Mouse (Mus musculus) testis, adult 2 months (tissue): ENCODE data around the gene Cds1. TPM values are rescaled to one million over a fixed set of nuclear protein-coding genes. Genes with fewer than 3 reads are reported as not detected.

ENCODE experiments used
- H3K27ac ChIP-seq: fragments of 200-500 bp; 2 replicates; pipeline ENCODE4 v1.5.1; 2012; ENCODE audit warnings: low read depth, low read length; ENCODE audit not compliant: control insufficient read depth, insufficient read depth
- H3K27me3 ChIP-seq: fragments of 200-500 bp; 2 replicates; pipeline ENCODE4 v1.6.1; 2012; ENCODE audit warnings: mild to moderate bottlenecking, low read length, moderate library complexity; ENCODE audit not compliant: control insufficient read depth, insufficient read depth
- H3K36me3 ChIP-seq: fragments of 200-500 bp; 2 replicates; pipeline ENCODE4 v1.6.1; 2012; ENCODE audit warnings: mild to moderate bottlenecking, low read length; ENCODE audit not compliant: control insufficient read depth, insufficient read depth
- H3K4me1 ChIP-seq: fragments of 200-500 bp; 2 replicates; pipeline ENCODE4 v1.6.1; 2012; ENCODE audit warnings: low read length; ENCODE audit not compliant: control insufficient read depth, insufficient read depth
- H3K4me3 ChIP-seq: fragments of 200-500 bp; 2 replicates; pipeline ENCODE4 v1.5.1; 2012; ENCODE audit warnings: low read depth, mild to moderate bottlenecking, low read length, moderate library complexity, mixed read lengths; ENCODE audit not compliant: control insufficient read depth
- CTCF ChIP-seq: fragments of 200-500 bp; IDR thresholded peaks from 2 replicates; pipeline ENCODE4 v1.5.1; 2012; ENCODE audit warnings: low read depth, mild to moderate bottlenecking, inconsistent platforms, low read length, moderate library complexity; ENCODE audit not compliant: control insufficient read depth, insufficient read depth, insufficient replicate concordance
- POLR2A ChIP-seq: fragments of 200-500 bp; IDR thresholded peaks from 2 replicates; pipeline ENCODE4 v1.6.1; 2012; ENCODE audit warnings: low read depth, mild to moderate bottlenecking, inconsistent platforms, low read length, moderate library complexity; ENCODE audit not compliant: control insufficient read depth
- polyA plus RNA-seq: library from polyadenylated mRNA; depleted of rRNA; stranded (reverse); fragments of >200 nt; gene quantifications from 2 replicates; pipeline ENCODE4 v1.2.3, GENCODE M21; 2012

Cds1 gene
- polyA plus RNA-seq, 1 experiment = 201 TPM

GRCm38 (mm10) chr5:101740471-101741223, 24.3 kb upstream of the Cds1 start:
- no peaks in the 10 kb centered on the region for H3K4me1 ChIP-seq
- no peak overlapping the region for H3K4me3 ChIP-seq
- H3K27ac ChIP-seq = no peak overlapping the region
- H3K36me3 ChIP-seq = no peaks in the 10 kb centered on the region
- TF ChIP-seq POLR2A (no peak), CTCF (no peak)
- H3K27me3 ChIP-seq = no peaks in the 10 kb centered on the region

- TF ChIP-seq POLR2A (no peak), CTCF (no peak)
- no peak overlapping the region for H3K4me3 ChIP-seq
- no peaks in the 10 kb centered on the region for H3K27me3 ChIP-seq
- H3K4me1 ChIP-seq = no peaks in the 10 kb centered on the region
- no peak overlapping the region for H3K27ac ChIP-seq
- no peaks in the 10 kb centered on the region for H3K36me3 ChIP-seq
Measured at GRCm38 (mm10) chr5:101741224-101741591, 23.7 kb upstream of the Cds1 start.

GRCm38 (mm10) chr5:101742014-101742413, 22.9 kb upstream of the Cds1 start:
- no peak overlapping the region for H3K27ac ChIP-seq
- H3K4me1 ChIP-seq = no peaks in the 10 kb centered on the region
- TF ChIP-seq CTCF = no peak
- no peak for TF ChIP-seq POLR2A
- H3K36me3 ChIP-seq = no peaks in the 10 kb centered on the region
- H3K4me3 ChIP-seq = no peak overlapping the region
- no peaks in the 10 kb centered on the region for H3K27me3 ChIP-seq

- TF ChIP-seq POLR2A (no peak), CTCF (no peak)
- Histone ChIP-seq H3K36me3 (no peaks in the 10 kb centered on the region), H3K4me3 (no peak overlapping the region), H3K4me1 (no peaks in the 10 kb centered on the region), H3K27ac (no peak overlapping the region), H3K27me3 (no peaks in the 10 kb centered on the region)
Measured at GRCm38 (mm10) chr5:101742425-101742824, 22.5 kb upstream of the Cds1 start.

GRCm38 (mm10) chr5:101744886-101745285, 20.0 kb upstream of the Cds1 start:
- TF ChIP-seq CTCF (no peak), POLR2A (no peak)
- Histone ChIP-seq H3K4me3 (no peak overlapping the region), H3K4me1 (no peaks in the 10 kb centered on the region), H3K27me3 (no peaks in the 10 kb centered on the region), H3K27ac (no peak overlapping the region), H3K36me3 (no peaks in the 10 kb centered on the region)

- H3K36me3 ChIP-seq = no peaks in the 10 kb centered on the region
- H3K27me3 ChIP-seq = no peaks in the 10 kb centered on the region
- H3K27ac ChIP-seq = no peak overlapping the region
- TF ChIP-seq POLR2A (no peak), CTCF (no peak)
- no peaks in the 10 kb centered on the region for H3K4me1 ChIP-seq
- H3K4me3 ChIP-seq = no peak overlapping the region
Measured at GRCm38 (mm10) chr5:101753680-101754079, 11.2 kb upstream of the Cds1 start.

GRCm38 (mm10) chr5:101757669-101758068, 7.3 kb upstream of the Cds1 start:
- Histone ChIP-seq H3K4me1 (no peaks in the 10 kb centered on the region), H3K27me3 (no peaks in the 10 kb centered on the region), H3K4me3 (no peak overlapping the region), H3K27ac (no peak overlapping the region), H3K36me3 (no peaks in the 10 kb centered on the region)
- TF ChIP-seq POLR2A (no peak), CTCF (no peak)
